Mouse (Mus musculus): Measurements from ENCODE around the gene Dhx9.
"Not testable (repeated sequence)": the region's sequence is repeated elsewhere in the genome, so short reads cannot be mapped to it uniquely, and the experiment has no call there.

Gene Dhx9

DNA sequence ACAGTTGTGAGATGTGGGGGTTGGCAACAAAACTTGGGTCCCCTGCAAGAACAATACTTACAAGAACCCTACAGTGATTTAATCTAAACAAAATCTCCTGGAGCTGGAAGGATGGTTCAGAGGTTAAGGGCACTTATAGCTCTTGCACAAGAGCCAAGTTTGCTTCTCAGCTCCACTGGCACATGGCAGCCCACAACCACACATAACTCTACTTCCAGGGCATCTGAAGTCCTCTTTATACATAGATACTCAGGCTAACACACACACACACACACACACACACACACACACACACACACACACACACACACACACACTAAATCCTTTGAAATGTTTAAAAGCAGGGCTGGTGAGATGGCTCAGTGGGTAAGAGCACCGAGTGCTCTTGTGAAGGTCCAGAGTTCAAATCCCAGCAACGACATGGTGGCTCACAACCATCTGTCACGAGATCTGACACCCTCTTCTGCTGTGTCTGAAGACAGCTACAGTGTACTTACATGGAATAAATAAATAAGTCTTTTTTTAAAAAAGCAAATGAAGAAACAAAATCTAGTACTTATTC, 71.1 kb downstream of the Dhx9 start:
- DNase-seq, result peak; percentile 47 to 48

DNA sequence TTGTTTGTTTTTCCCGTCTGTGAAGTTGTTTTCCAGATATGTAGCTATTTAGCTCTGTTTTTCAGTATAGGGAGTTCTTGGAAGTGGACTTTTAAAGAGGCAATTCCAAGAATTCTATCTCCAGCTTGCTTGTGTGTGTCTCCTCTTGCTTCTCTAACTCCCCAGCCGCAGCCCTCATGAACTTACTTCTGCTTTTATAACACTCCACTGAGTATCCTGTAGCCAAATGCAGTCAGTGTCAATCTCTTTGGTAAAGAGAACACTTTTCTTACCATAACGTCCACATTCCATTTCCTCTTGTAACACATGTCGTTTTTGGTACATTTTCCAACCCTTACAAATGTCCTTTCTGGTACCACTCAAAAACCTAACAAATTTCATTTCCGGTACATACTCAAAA, 71.7 kb downstream of the Dhx9 start:
- not testable (repeated sequence) for DNase-seq

DNA sequence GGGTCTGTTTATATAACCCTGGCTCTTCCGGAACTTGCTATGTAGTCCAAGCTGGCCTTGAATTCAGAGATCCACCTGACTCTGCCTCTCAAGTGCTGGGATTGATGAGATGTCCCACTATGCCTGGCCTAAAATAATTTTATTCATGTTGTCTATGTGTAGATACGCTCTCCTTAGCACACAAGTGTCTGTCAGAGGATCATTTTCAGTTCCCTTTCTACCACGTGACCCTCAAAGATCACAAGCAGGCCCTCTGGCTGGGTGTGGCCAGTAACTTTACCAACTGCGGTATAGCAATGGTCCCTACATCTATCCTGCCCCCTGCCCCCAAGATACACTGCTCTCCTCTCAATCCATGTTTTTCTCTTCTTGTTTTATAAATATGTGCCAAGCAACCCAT, 72.5 kb downstream of the Dhx9 start:
- peak; percentile 97 to 99 for DNase-seq

DNA sequence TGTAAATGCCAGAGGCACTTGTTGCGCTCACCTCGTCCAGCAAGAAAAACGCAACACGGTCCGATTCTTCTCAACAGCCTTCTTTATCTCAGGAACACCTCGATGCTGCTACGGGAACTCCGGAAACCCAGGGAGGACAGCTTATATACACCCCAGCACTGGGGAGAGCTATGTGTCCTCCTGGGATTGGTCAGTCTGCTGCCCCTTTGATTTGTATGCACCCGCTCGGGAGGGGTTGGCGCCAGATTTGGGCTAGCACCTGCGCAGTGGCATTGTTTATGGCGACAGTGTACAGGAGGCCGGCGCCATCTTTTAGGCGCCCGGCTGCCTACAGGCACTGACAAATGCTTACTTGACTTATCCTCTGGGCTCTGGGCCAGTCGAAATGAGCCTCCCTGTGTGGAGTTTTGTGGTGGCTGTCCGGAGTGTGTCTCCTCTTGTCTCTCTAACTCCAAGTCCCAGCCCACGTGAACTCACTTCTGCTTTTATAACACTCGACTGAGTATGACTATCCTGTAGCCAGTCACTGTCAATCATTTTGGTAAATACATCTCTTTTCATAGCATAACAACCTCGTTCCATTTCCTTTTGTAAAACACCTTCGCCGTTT, 73.2 kb downstream of the Dhx9 start:
- DNase-seq, result peak; percentile 99

DNA sequence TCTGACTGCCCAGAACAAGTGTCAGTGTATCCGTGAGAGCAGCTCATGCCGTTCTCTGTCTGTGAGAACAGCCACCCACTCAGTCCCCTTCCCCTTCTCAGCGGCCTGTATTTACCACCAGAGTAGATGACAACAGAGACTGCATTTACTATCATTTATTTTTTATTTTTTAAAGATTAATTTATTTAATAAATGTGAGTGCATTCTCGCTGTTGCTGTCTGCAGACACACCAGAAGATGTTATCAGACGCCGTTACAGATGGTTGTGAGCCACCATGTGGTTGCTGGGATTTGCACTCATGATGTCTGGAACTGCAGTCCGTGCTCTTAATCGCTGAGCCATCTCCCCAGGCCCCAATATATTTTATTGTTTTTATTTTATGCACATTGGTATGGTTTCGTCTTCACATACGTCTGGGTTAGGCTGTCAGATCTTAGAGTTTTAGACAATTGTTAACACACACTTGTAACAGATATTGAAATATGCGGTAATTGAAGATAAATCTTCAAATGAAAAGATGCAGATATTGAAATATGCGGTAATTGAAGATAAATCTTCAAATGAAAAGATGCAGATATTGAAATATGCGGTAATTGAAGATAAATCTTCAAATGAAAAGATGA, 74.0 kb downstream of the Dhx9 start:
- DNase-seq, result peak; percentile 82 to 84

DNA sequence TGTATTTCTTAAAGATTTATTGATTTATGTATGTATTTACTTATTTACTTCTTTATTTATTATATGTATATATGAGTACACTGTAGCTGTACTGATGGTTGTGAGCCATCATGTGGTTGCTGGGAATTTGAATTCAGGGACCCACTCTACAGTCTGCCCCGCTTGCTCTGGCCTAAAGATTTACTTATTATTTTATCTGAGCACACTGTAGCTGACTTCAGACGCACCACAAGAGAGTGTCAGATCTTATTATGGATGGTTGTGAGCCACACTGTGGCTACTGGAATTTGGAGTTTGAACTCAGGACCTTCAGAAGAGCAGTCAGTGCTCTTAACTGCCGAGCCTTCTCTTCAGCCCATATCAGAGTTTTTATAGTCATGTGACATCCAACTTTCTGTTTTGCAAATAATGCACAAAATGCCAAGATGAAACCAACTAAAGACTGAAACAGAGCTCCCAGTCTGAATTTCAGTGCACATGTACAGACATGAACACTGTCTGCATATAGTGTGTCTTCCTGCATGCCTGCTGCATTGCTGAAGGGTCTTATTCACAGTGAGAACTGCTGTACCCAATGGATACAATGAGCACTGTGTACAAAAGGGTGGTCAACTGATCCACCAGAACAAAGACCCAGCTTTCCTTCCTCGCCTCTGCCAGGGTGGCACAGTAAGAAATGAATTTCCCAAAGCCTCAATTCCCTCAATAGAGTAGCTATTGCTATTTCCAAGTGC, 74.6 kb downstream of the Dhx9 start:
- peak; percentile 48 to 50 for DNase-seq

DNA sequence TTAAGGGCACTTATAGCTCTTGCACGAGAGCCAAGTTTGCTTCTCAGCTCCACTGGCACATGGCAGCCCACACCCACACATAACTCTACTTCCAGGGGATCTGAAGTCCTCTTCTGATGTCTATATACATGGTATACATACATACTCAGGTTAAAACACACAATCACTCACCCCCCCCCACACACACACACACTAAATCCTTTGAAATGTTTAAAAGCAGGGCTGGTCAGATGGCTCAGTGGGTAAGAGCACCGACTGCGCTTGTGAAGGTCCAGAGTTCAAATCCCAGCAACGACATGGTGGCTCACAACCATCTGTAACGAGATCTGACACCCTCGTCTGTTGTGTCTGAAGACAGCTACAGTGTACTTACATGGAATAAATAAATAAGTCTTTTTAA, 75.7 kb downstream of the Dhx9 start:
- peak in 1 of 2 experiments; percentile 32 for DNase-seq

DNA sequence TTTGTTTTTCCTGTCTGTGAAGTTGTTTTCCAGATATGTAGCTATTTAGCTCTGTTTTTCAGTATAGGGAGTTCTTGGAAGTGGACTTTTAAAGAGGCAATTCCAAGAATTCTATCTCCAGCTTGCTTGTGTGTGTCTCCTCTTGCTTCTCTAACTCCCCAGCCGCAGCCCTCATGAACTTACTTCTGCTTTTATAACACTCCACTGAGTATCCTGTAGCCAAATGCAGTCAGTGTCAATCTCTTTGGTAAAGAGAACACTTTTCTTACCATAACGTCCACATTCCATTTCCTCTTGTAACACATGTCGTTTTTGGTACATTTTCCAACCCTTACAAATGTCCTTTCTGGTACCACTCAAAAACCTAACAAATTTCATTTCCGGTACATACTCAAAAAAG, 76.5 kb downstream of the Dhx9 start:
- DNase-seq, result not testable (repeated sequence)

DNA sequence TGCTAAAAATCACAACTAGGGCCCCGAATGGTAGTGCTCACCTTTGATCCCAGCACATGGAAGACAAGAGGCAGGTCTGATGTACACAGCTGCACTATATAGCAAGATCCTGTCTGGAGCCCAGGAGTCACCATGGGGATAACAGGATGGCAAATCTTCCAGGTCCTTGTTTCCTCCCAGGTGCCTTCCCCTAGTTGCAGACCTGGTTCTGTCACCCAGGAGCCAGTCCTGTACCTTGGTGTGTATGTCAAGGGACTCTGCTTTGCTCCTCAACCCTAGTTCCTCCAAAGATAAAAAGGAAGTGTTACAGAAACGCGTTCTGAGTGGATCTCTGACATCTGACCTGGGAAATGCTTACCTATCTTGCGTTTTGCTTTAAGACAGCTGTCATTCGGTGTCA, 79.2 kb downstream of the Dhx9 start:
- peak in 1 of 2 experiments; percentile 12 for DNase-seq

DNA sequence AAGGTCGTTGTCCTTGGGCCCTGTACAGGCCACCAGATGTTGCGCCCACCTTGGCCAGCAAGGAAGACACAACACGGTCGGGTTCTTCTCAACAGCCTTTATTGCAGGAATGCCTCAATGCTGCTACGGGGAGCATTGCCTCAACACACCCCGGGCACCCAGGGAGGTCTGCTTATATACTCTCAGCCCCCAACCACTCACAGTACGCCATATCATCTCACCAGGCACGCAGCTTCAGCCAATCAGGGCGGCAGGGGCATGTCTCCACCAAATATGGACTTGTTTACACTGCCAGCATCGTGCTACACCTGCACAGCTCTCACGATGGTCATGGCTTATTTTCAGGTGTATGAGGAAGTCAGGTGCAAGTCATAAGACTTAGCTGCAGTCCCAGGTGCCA, 79.8 kb downstream of the Dhx9 start:
- peak; percentile 30 to 38 for DNase-seq

Data from B cell, adult 2 months (primary cell).